Mouse (Mus musculus) forebrain, embryonic 11.5 days (tissue): ENCODE data around the gene Pxn. TPM values are rescaled to one million over a fixed set of nuclear protein-coding genes. Genes with fewer than 3 reads are reported as not detected.
A peak's percentile ranks its signal among the peaks of the same experiment; 100 is the strongest.

Source experiments
- ATAC-seq: fragments of 200-750 bp; cut with Nextera tagmentation; replicated peaks from 2 replicates; pipeline ENCODE4 v1.8.0; 2017; ENCODE audit warnings: moderate TSS enrichment; ENCODE audit not compliant: low FRiP score
- DNase-seq: peaks from one replicate; pipeline ENCODE4 v3.0.0-alpha.2; 2017; ENCODE audit warnings: low spot score
- H3K27ac ChIP-seq: fragments of 300-500 bp; sonication (generic); 2 replicates; pipeline ENCODE4 v1.5.1; 2014; ENCODE audit warnings: low read depth, low read length
- H3K27me3 ChIP-seq: fragments of 300-500 bp; sonication (generic); 2 replicates; pipeline ENCODE4 v1.6.1; 2014; ENCODE audit warnings: mild to moderate bottlenecking, low read length, mixed read lengths; ENCODE audit not compliant: control insufficient read depth, insufficient read depth
- H3K36me3 ChIP-seq: fragments of 300-500 bp; sonication (generic); 2 replicates; pipeline ENCODE4 v1.6.1; 2014; ENCODE audit warnings: mild to moderate bottlenecking, low read length, moderate library complexity, mixed read lengths; ENCODE audit not compliant: control insufficient read depth, insufficient read depth
- H3K4me1 ChIP-seq: fragments of 300-500 bp; sonication (generic); replicated peaks from 2 replicates; pipeline ENCODE4 v1.6.1; 2014; ENCODE audit warnings: low read length, mixed read lengths; ENCODE audit not compliant: control insufficient read depth, insufficient read depth
- H3K4me2 ChIP-seq: fragments of 300-500 bp; sonication (generic); 2 replicates; pipeline ENCODE4 v1.6.1; 2014; ENCODE audit warnings: low read depth, mild to moderate bottlenecking, low read length, moderate library complexity, mixed read lengths; ENCODE audit not compliant: severe bottlenecking
- H3K4me3 ChIP-seq: fragments of 300-500 bp; sonication (generic); 2 replicates; pipeline ENCODE4 v1.5.1; 2014; ENCODE audit warnings: low read depth, low read length
- H3K9ac ChIP-seq: fragments of 300-500 bp; sonication (generic); 2 replicates; pipeline ENCODE4 v1.6.1; 2014; ENCODE audit warnings: low read length
- H3K9me3 ChIP-seq: fragments of 300-500 bp; sonication (generic); 2 replicates; pipeline ENCODE4 v1.6.1; 2016; ENCODE audit warnings: low read length, mixed read lengths; ENCODE audit not compliant: control insufficient read depth
- WGBS: fragments of 180-500 bp; shearing (Covaris S2); extraction: QIAGEN DNeasy Blood & Tissue Kit; methylation state at CpG from one replicate; pipeline ENCODE4 v1.1.7; 2014; 5-methylcytosine and 5-hydroxymethylcytosine counted together
- polyA plus RNA-seq: library from polyadenylated mRNA; unstranded; fragments of >200 nt; fragmentation: Nextera tagmentation; extraction: Ambion mirVana; gene quantifications from 2 replicates; pipeline ENCODE4 v1.2.1, GENCODE M21; 2014

The Pxn gene
- polyA plus RNA-seq, 1 experiment from 2014 or later = 12.3 TPM

DNA sequence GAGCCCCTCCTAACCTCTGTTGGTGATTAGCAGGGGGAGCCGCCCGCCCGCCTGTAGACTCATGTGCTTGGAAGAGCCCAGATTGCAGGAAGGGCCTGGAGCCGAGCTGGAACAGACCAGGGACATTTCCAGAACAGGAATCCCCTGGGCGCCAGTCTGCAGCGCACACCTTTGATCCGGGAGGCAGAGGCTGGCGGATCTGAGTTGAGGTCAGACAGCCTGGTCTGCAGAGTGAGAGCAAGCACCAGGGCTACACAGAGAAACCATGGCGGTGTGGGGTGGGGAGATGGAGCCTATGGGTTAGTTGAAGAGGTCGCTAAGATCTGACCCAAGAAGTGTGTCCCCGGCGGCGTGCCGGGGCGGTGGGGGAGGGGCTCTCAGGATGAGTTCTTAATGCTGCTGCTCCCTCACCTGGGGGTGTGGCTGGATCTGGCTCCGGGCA is 27.8 kb downstream of the Pxn start:
- Histone ChIP-seq H3K27ac (no peak overlapping the region), H3K9me3 (no peaks in the 10 kb centered on the region), H3K4me1 (peaks cover 16% of the 10 kb centered on the region; the same call in 1 of the 2 replicates), H3K9ac (peak overlapping the region; percentile 24), H3K4me3 (no peak overlapping the region), H3K36me3 (no peaks in the 10 kb centered on the region), H3K27me3 (no peaks in the 10 kb centered on the region), H3K4me2 (no peak overlapping the region)
- ATAC-seq (no peak), DNase-seq (no peak)
- WGBS = 19% methylated on average over 16 of the region's 16 CpGs

DNA sequence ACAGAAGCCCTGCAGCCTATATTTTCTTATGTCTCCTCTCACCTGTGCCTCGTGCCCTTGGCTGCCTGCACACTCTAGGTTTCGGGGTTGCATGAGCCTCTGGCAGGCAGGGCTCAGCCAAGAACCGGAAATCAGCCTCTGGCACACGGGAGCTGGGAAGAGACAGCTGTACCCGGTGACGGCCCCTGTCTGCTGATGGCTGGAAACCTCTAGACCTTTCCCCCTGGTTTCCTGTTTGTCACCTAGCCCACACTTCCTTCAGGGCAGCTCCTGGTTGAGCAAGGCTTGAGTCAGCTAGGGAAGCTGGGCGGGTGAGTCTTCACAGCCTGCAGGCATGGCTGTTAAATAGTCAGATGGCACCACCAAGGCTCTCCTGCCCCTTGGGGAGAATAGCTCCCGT is 28.4 kb downstream of the Pxn start:
- H3K9me3 ChIP-seq = no peaks in the 10 kb centered on the region
- no peak for DNase-seq
- H3K4me3 ChIP-seq = no peak overlapping the region
- H3K27ac ChIP-seq = no peak overlapping the region
- H3K36me3 ChIP-seq = no peaks in the 10 kb centered on the region
- H3K9ac ChIP-seq = no peak overlapping the region; the same call in 1 of the 2 replicates
- 62% methylated on average over 8 of the region's 8 CpGs for WGBS
- ATAC-seq = no peak
- no peak overlapping the region for H3K4me2 ChIP-seq
- H3K4me1 ChIP-seq = peaks cover 16% of the 10 kb centered on the region; the same call in 1 of the 2 replicates
- no peaks in the 10 kb centered on the region for H3K27me3 ChIP-seq

DNA sequence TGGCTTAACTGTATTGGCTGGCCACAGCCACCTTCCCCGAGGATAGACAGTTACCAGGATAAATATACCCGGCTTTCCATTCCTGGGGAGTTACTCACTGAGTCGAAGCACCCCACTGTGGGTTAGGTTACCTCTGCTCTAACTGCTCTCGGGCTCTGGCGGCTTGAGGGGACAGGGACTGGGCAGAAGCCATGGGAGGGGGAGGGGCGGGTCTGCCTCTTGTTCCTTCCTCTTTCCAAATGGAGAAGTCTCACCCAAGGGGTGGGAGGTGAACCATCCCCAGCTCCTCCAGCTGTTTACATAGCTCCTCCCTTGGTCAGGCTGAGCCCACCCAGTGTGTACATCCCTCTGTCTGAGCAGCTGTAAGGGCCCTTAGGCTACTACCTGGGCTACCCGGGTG is 29.2 kb downstream of the Pxn start:
- Histone ChIP-seq H3K9me3 (no peaks in the 10 kb centered on the region), H3K36me3 (no peaks in the 10 kb centered on the region), H3K4me2 (no peak overlapping the region), H3K9ac (no peak overlapping the region), H3K4me1 (peaks cover 16% of the 10 kb centered on the region; the same call in 1 of the 2 replicates), H3K27me3 (no peaks in the 10 kb centered on the region), H3K27ac (no peak overlapping the region), H3K4me3 (no peak overlapping the region)
- no peak for ATAC-seq
- no peak for DNase-seq
- WGBS = 34% methylated on average over 7 of the region's 7 CpGs

DNA sequence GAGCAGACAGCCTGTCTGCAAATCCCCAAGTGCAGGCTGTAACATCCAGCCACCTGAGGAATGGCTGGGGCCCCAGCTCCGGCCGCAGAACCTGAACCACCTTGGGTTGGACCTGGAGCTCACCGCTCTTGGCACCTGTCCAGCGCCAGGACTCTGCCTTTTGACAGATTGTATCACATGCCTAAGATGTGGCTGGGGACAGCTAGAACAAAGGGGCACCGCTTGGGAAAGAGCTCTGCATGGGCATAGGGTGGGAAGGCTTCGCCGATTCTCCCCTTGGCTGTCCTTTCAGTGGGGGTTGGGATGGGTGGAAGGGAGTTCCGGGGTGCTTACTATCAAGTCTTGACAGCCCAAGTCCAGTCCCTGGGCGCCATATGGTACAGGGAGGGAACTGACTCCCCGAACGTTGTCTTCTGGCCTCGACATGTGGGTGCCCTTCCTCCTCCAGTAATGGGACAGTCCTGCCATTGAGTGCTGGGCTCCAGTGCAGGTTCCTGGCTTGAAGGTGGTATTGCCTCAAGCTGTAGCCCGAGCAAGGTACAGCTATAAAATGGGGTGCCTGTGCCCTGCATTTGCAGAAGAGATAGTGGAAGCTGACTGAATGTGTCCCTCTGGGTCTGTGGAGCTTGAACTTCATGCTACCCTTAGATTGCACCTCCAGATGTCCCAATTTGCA is 31.7 kb downstream of the Pxn start:
- DNase-seq (no peak), ATAC-seq (no peak; the same call in 1 of the 2 replicates)
- H3K36me3 ChIP-seq = no peaks in the 10 kb centered on the region
- no peak overlapping the region for H3K4me2 ChIP-seq
- H3K4me1 ChIP-seq = peaks cover 11% of the 10 kb centered on the region; the same call in 1 of the 2 replicates
- no peak overlapping the region; the same call in 1 of the 2 replicates for H3K9ac ChIP-seq
- whole genome bisulfite sequencing = 72% methylated on average over 13 of the region's 13 CpGs
- H3K27me3 ChIP-seq = no peaks in the 10 kb centered on the region
- no peak overlapping the region for H3K27ac ChIP-seq
- no peaks in the 10 kb centered on the region for H3K9me3 ChIP-seq
- no peak overlapping the region for H3K4me3 ChIP-seq

DNA sequence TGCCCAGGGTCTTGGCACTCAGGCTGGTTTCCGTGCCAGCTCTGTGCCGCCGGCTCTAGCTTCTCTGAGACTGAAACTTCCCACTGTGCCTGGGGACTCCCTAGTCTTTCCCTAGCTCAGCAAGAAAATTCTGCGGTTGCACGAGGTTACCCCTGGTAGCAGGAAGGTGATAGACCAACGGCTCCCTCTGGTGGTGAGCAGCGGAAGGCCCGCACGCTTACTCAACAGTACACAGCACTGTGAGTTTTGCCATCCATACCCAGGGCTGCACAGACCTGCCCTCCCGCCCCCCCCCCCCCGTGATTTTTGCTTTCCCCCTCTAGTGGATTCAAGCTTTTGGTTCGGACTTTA is 32.2 kb downstream of the Pxn start:
- DNase-seq = peak; percentile 95
- Histone ChIP-seq H3K4me2 (no peak overlapping the region), H3K9ac (no peak overlapping the region; the same call in 1 of the 2 replicates), H3K4me1 (peaks cover 11% of the 10 kb centered on the region; the same call in 1 of the 2 replicates), H3K4me3 (no peak overlapping the region), H3K36me3 (no peaks in the 10 kb centered on the region), H3K27me3 (no peaks in the 10 kb centered on the region), H3K9me3 (no peaks in the 10 kb centered on the region), H3K27ac (no peak overlapping the region)
- 2% methylated on average over 12 of the region's 12 CpGs for WGBS
- ATAC-seq = peak; percentile 83

DNA sequence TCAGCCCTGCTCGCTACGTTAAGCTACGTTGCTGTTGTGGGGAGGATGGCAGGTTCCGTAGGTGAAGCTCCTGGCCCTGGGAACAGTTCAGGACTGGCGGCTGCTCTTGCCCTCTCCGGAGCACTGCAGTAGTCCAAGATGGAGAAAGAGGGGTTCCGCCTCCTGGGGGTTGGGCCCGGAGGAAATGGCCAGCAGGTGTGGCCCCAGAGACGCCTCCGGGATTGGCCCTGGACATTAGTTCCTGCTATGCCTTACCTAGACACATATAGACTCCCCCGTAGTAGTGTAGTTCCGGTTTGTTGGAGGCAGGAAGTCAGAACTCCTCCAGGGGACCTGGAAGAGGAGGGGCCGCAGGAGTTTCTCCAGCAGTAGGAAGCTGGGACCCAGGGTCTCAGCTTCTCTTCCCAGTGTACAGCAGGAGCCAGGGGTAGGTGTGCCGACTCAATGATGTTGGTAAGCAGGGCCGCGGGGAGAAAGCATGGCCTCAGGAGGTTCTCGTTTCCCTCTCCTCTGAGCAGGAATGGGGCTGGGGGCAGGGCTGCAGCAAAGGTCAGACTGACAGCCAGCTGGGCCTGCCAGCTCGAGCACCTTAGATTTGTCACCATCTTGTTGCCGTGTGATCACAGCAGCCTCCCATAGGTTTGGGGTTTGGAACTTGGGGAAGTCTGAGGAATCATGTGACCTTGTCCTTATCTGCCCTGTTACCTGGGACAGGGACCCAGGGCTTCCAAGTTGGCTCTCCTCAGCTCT is 36.3 kb downstream of the Pxn start:
- no peak overlapping the region for H3K9ac ChIP-seq
- H3K4me1 ChIP-seq = peaks cover 6% of the 10 kb centered on the region; the same call in 1 of the 2 replicates

DNA sequence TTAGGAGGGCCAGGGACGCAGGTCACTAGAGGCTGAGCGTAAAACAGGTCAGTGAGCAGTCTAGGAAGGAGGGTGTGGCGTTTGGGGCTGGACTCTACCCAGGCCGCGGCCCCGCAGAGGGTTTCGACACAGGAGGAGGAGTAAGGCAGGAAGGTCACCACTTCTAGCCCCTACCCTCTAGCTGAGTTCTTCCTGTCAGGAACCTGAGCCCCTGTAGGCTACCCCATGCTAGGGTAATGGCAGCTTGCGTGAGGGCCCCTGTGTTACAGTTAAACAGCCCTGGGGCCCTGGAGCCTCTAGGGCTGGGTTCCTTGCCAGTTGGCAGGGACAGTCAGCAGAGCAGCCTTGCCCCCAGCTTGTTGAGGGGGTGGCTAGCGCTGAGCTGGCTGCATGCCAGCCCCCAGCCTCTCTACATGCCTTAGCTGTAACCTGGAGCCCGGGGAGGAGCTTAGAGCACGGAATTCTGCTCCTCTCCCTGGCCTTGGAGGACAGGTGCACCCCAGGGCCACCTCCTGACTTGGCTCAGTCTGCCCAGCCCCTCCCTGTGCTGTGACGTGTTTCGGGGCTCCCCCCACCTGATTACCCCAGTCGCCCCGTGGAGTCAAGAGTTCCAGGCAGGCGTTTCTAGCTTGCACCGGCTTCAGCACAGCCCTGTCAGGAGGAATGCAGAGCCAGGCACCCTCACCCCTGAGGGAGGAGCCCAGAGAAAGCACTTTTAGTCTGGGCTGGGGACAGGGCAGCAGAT is 37.2 kb downstream of the Pxn start:
- ATAC-seq = no peak
- Histone ChIP-seq H3K36me3 (no peaks in the 10 kb centered on the region), H3K4me1 (no peaks in the 10 kb centered on the region; the same call in 1 of the 2 replicates)

More for the DNA sequence above, 36.3 kb downstream of the Pxn start:
- Histone ChIP-seq H3K36me3 (no peaks in the 10 kb centered on the region), H3K27ac (no peak overlapping the region), H3K4me2 (no peak overlapping the region), H3K9me3 (no peaks in the 10 kb centered on the region), H3K27me3 (no peaks in the 10 kb centered on the region), H3K4me3 (no peak overlapping the region)
- ATAC-seq (no peak), DNase-seq (no peak)
- 68% methylated on average over 19 of the region's 19 CpGs for WGBS

DNA sequence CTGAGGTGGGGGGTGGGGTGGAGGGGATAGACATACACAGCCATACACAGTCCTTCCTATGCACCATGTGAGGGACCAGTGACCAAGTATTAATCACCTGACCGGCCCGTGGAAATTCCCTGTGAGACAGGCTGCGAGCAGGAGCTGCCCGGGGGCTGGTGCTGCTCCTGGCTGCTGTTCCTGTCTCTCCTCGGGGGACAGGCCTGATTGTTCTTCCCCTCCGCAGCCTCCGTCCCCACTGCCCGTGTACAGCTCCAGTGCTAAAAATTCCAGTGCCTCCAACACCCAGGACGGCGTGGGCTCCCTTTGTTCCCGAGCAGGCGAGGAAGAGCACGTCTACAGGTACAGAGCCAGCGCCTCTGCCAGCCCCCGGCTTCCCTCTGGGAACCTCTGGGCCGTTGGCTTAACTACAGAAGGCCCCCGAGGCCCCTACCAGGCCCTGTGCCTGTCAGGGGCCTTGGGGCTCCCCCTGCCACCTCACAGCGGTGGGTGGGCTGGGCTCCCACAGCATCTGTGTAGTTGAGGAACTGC is 38.2 kb downstream of the Pxn start:
- no peak for ATAC-seq
- Histone ChIP-seq H3K4me3 (no peak overlapping the region), H3K9me3 (no peaks in the 10 kb centered on the region), H3K9ac (no peak overlapping the region), H3K27ac (no peak overlapping the region), H3K36me3 (no peaks in the 10 kb centered on the region), H3K4me1 (no peaks in the 10 kb centered on the region; the same call in 1 of the 2 replicates), H3K4me2 (no peak overlapping the region), H3K27me3 (no peaks in the 10 kb centered on the region)
- WGBS = 51% methylated on average over 18 of the region's 18 CpGs
- DNase-seq = no peak

More for the DNA sequence above, 37.2 kb downstream of the Pxn start:
- H3K27me3 ChIP-seq = no peaks in the 10 kb centered on the region
- no peak overlapping the region for H3K27ac ChIP-seq
- DNase-seq = no peak
- 66% methylated on average over 17 of the region's 17 CpGs for WGBS
- H3K9me3 ChIP-seq = no peaks in the 10 kb centered on the region
- 0 out of 2 replicates have a peak overlapping the region, but pooled peaks have one; percentile 3 for H3K9ac ChIP-seq
- H3K4me3 ChIP-seq = no peak overlapping the region
- H3K4me2 ChIP-seq = no peak overlapping the region
